Mouse (Mus musculus) hindbrain, postnatal 0 days (tissue): ENCODE measurements around the gene Esr2. TPM values are rescaled to one million over a fixed set of nuclear protein-coding genes. Genes with fewer than 3 reads are reported as not detected.
A peak's percentile ranks its signal among the peaks of the same experiment; 100 is the strongest.

Experiments used
- ATAC-seq: fragments of 200-750 bp; cut with Nextera tagmentation; 2 replicates; pipeline ENCODE4 v1.8.0; 2017; ENCODE audit warnings: mild to moderate bottlenecking, moderate TSS enrichment, moderate library complexity
- DNase-seq: peaks from one replicate; pipeline ENCODE4 v3.0.0-alpha.2; 2015; ENCODE audit warnings: low spot score
- H3K27ac ChIP-seq: fragments of 300-500 bp; sonication (generic); 2 replicates; pipeline ENCODE4 v1.5.1; 2014; ENCODE audit warnings: mild to moderate bottlenecking
- H3K27me3 ChIP-seq: fragments of 300-500 bp; sonication (generic); 2 replicates; pipeline ENCODE4 v1.6.1; 2014; ENCODE audit warnings: low read length, mixed read lengths; ENCODE audit not compliant: insufficient read depth
- H3K36me3 ChIP-seq: fragments of 300-500 bp; sonication (generic); 2 replicates; pipeline ENCODE4 v1.6.1; 2014; ENCODE audit warnings: low read length, mixed read lengths; ENCODE audit not compliant: insufficient read depth
- H3K4me1 ChIP-seq: fragments of 300-500 bp; sonication (generic); 2 replicates; pipeline ENCODE4 v1.6.1; 2014; ENCODE audit warnings: antibody characterized with exemption, low read length, mixed read lengths; ENCODE audit not compliant: insufficient read depth
- H3K4me2 ChIP-seq: fragments of 300-500 bp; sonication (generic); 2 replicates; pipeline ENCODE4 v1.6.1; 2014; ENCODE audit warnings: low read depth, mild to moderate bottlenecking, low read length, moderate library complexity, mixed read lengths
- H3K4me3 ChIP-seq: fragments of 300-500 bp; sonication (generic); 2 replicates; pipeline ENCODE4 v1.5.1; 2014; ENCODE audit warnings: low read length
- H3K9ac ChIP-seq: fragments of 300-500 bp; sonication (generic); replicated peaks from 2 replicates; pipeline ENCODE4 v1.6.1; 2014; ENCODE audit warnings: mild to moderate bottlenecking, low read length, moderate library complexity, mixed read lengths
- H3K9me3 ChIP-seq: fragments of 300-500 bp; sonication (generic); 2 replicates; pipeline ENCODE4 v1.6.1; 2016; ENCODE audit warnings: low read length, mixed read lengths
- CTCF ChIP-seq: IDR thresholded peaks from 2 replicates; pipeline ENCODE4 v1.5.1; 2016; ENCODE audit warnings: antibody characterized with exemption, control low read depth, low read depth
- WGBS: fragments of 180-500 bp; shearing (Covaris S2); extraction: QIAGEN DNeasy Blood & Tissue Kit; methylation state at CpG from one replicate; pipeline ENCODE4 v1.1.7; 2014; 5-methylcytosine and 5-hydroxymethylcytosine counted together
- polyA plus RNA-seq: library from polyadenylated mRNA; unstranded; fragments of >200 nt; fragmentation: Nextera tagmentation; extraction: Ambion mirVana; gene quantifications from 2 replicates; pipeline ENCODE4 v1.2.1, GENCODE M21; 2015
- total RNA-seq: library from RNA; depleted of rRNA; stranded (reverse); fragments of >200 nt; gene quantifications from 2 replicates; pipeline ENCODE4 v1.2.3, GENCODE M21; 2014

The Esr2 gene
- total and polyA plus RNA-seq, 2 experiments from 2014 or later, result 0.28 to 0.31 TPM

DNA sequence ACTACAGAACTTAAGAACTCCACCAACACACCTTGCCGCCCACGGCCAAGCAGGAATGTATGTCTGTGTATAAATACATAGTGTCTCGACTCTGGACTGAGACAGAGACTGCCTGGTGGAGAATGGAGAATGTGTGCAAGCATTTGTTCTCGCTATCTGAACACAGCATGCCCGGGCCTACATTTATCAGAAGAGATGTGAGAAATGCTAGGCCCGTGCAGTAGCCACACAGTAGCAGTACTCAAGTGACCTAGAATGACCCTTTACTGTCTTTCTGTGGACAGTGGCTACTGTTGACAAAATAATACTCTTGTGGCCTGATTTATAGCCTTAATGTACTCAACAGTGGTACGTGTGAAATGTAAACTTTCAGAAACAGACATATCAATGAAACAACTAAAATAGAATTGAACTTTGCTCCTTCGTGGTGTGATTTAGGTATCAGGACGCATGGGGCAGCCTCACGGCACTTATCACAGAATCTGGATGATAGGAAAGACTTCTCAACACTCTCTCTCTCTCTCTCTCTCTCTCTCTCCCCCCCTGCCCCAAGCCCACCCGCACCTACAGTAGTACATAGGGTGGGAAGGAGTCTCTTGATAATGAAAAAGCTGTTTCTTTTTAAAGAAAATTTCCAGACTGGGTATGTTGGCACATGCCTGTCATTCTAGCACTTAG is 84.1 kb downstream of the Esr2 start:
- Histone ChIP-seq H3K27me3 (no peaks in the 10 kb centered on the region), H3K9me3 (no peaks in the 10 kb centered on the region), H3K9ac (no peak overlapping the region), H3K27ac (no peak overlapping the region), H3K4me1 (no peaks in the 10 kb centered on the region), H3K36me3 (peaks cover 31% of the 10 kb centered on the region), H3K4me2 (no peak overlapping the region), H3K4me3 (no peak overlapping the region)
- DNase-seq (no peak), ATAC-seq (no peak)
- no peak for TF ChIP-seq CTCF
- 93% methylated on average over 11 of the region's 11 CpGs for WGBS

DNA sequence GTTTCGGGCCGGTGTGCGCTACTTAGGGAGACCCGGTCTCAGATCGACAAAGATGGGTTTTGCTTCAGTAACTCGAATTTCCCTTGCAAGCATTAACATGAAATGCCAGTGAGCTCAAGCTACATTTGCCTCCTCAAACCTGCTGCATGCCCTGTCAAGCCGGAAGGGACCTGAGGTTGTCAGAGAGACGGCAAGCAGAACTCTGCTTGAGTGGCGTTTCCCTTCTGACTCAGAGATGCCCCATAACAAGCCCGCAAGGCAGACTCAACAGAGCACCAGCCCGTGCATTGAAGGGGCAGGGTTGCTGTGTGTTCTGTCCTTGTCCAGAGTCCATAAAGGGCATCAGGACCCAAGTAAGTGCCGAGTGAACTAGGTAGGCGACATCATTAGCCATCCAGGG is 90.0 kb downstream of the Esr2 start:
- no peaks in the 10 kb centered on the region for H3K36me3 ChIP-seq
- no peaks in the 10 kb centered on the region for H3K27me3 ChIP-seq
- DNase-seq, result no peak
- ATAC-seq, result no peak
- no peak overlapping the region for H3K4me2 ChIP-seq
- 84% methylated on average over 13 of the region's 13 CpGs for WGBS
- no peaks in the 10 kb centered on the region for H3K4me1 ChIP-seq
- no peak overlapping the region for H3K27ac ChIP-seq
- no peak for TF ChIP-seq CTCF
- no peaks in the 10 kb centered on the region for H3K9me3 ChIP-seq
- no peak overlapping the region for H3K9ac ChIP-seq
- no peak overlapping the region for H3K4me3 ChIP-seq

DNA sequence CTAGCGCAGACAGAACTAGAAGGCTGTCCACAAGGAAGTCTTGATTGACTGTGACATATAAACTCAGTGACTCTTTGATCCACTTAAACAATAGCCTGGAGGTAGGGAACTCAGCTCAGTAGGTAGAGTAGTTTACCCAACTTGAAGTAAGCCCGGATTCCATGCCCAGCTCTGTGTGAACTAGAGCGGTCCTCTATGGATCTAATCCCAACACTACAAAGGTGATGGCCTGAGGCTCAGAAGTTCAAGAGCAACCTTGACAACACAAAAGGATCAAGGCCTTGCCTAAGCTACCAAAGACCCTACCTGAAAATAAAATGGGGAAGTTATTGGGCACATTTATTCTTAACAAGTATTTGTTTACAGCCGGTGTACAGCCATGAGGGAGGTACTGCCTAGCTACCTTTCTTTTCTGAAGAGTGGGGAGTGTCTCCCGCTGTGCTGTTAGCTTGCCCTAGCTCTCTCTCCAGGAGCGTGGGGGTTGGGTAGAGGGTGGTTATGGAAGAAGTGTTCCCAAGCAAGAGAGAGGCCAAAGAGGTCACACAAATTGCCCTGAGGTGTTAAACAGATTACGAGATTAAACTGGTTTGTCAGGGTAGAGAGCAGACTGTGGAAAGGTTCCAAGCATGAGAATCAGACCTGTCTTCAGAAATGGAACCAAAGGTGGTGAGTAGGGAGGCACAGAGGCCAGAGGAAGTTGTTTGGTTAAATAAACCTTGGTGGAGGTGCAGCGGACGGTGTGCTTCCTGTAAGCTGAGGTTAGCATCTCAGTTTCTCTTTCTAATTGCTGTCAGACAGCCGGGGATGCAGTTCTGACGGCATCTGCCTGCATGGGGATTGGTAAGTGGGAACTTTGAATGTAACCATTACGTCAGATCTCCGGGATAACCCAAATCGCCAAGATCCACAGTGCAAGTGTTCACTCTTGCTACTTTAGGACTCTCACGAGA is 90.8 kb downstream of the Esr2 start:
- H3K9ac ChIP-seq, result no peak overlapping the region
- no peaks in the 10 kb centered on the region for H3K9me3 ChIP-seq
- no peak overlapping the region for H3K4me3 ChIP-seq
- DNase-seq (no peak), ATAC-seq (no peak)
- H3K36me3 ChIP-seq, result no peaks in the 10 kb centered on the region
- no peaks in the 10 kb centered on the region for H3K27me3 ChIP-seq
- no peak for TF ChIP-seq CTCF
- WGBS, result 84% methylated on average over 15 of the region's 15 CpGs
- no peak overlapping the region for H3K4me2 ChIP-seq
- peaks cover 2% of the 10 kb centered on the region for H3K4me1 ChIP-seq
- H3K27ac ChIP-seq, result no peak overlapping the region

DNA sequence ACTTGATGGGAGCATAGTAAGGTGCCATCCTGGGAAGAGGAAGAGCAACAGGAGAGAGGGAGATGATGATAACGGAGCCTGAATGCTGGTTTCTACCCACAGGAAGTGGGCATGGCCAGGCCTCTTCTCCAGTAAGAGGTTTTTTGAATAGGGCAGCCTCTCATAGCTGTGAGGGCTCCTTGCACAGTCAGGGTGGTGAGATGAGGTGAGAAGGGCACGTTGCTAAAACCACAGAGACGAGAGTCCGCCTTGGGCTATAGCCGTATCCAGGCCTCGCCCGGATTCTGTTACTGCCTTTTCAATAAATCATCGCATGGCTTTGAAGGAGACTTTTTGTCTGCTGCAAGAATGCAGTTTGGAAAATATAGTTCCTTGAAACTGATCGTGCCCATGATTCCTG is 92.0 kb downstream of the Esr2 start:
- H3K27me3 ChIP-seq, result no peaks in the 10 kb centered on the region
- TF ChIP-seq CTCF, result no peak
- no peak overlapping the region for H3K9ac ChIP-seq
- no peak overlapping the region for H3K4me3 ChIP-seq
- DNase-seq (no peak), ATAC-seq (no peak)
- no peaks in the 10 kb centered on the region for H3K36me3 ChIP-seq
- no peaks in the 10 kb centered on the region for H3K9me3 ChIP-seq
- H3K4me1 ChIP-seq, result peaks cover 9% of the 10 kb centered on the region
- no peak overlapping the region for H3K27ac ChIP-seq
- 86% methylated on average over 9 of the region's 9 CpGs for WGBS
- H3K4me2 ChIP-seq, result no peak overlapping the region

DNA sequence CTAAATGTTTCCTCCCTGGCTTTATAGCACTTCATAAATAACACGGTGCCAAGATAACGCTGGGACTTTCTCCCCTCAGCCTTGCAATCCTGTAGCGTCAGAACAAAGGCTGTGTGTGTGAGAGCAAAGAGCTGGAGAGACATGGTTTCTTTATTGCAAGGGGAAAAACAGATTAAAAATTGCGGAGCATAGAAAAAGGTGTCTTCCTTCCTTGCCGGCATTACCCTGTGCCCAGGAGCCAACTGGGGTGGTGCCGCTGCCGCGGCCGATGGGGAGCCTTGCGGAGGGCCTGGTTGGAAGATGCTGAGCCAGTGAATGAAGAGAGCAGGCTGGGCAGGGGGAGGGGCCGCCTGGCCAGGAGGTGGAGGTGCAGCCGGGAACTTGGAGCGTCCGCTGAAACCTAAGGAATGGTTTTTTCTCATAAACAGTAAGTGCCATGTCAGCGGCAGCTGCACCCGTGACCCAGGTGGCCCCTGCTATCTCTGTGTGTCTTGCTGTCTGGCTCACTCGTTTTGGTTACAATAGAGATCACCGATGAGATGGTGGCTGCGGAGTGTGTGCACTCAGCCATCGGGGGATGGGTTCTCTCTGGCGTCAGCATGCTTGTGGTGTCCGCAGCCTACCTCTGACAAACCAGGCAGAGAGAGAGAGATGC is 95.4 kb downstream of the Esr2 start:
- H3K27me3 ChIP-seq, result no peaks in the 10 kb centered on the region
- H3K36me3 ChIP-seq, result 0 out of 2 replicates have a peak, but pooled peaks cover 4% of the 10 kb centered on the region
- no peak for TF ChIP-seq CTCF
- H3K9me3 ChIP-seq, result no peaks in the 10 kb centered on the region
- H3K4me1 ChIP-seq, result peaks cover 9% of the 10 kb centered on the region
- peak overlapping the region; percentile 90 for H3K27ac ChIP-seq
- H3K9ac ChIP-seq, result peak overlapping the region; percentile 61
- 10% methylated on average over 22 of the region's 22 CpGs for WGBS
- H3K4me2 ChIP-seq, result peak overlapping the region; percentile 63
- peak overlapping the region; percentile 40 for H3K4me3 ChIP-seq
- DNase-seq, result peak; percentile 87
- ATAC-seq, result peak; percentile 96

DNA sequence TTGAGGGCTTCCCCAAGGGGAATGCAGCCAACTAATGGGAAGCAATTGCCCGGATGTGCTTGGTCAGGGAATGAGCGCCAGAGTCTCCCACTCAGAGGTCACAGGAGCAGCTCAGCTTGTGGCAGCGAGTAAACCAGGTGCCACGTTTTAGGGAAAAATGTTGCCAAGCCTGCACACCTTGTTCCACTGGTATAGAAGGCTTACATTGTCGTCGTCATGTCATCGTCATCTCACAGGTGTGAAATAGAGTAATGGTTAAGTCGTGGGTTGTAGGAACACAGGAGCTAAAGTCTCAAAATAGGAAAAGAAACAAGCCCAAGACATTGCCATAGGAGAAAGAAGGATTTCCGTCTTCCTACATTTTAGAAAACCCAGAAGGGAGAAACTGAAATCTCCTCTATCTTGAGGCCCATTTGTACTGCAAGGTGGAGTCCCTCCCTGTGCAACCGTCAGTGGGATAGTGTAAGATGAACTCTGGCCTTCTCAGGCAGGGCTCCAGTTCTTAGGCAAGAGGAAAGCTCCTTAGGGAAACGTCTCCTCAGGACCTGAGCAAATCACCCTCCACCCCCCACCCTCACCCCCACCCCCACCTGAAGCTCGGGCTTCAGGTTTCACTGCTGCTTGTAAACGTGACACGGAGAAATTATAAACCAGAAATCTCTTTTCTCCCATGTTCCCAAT is 96.0 kb downstream of the Esr2 start:
- Histone ChIP-seq H3K4me1 (peaks cover 9% of the 10 kb centered on the region), H3K27me3 (no peaks in the 10 kb centered on the region), H3K4me3 (peak overlapping the region; percentile 40), H3K9me3 (no peaks in the 10 kb centered on the region), H3K36me3 (0 out of 2 replicates have a peak, but pooled peaks cover 4% of the 10 kb centered on the region), H3K4me2 (peak overlapping the region; percentile 63), H3K27ac (peak overlapping the region; percentile 90), H3K9ac (peak overlapping the region; percentile 61)
- no peak for DNase-seq
- TF ChIP-seq CTCF, result no peak
- 39% methylated on average over 14 of the region's 14 CpGs for WGBS
- ATAC-seq, result peak; percentile 41; the same call in 1 of the 2 replicates
